Mouse (Mus musculus): ENCODE results near the gene Cit. TPM values are rescaled to one million over a fixed set of nuclear protein-coding genes. Genes with fewer than 3 reads are reported as not detected.
A peak's percentile ranks its signal among the peaks of the same experiment; 100 is the strongest.

Cit gene
- polyA plus RNA-seq, 1 experiment = 2.9 TPM

DNA sequence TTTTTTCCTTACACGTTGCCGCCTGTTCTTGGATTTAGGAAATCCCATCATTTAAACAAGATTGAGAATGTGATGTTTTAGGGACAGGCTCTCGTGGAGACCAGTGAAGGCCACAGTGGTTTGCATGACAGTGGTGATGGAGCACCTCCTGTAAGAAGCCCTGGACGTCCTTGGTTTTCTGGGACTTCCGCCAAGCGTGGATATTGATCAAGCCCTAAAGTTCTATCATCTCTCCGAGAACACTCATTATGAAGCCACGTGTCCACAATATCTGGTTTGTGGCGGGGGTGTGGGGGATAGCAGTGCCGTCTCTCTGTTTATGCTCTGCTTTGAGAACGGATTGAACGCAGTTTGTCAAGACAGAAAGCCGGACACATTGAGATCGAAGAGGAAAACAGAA, 109.5 kb downstream of the Cit start:
- DNase-seq (ENCODE audit: low read depth, low spot score) = no peak
- 96% methylated on average over 14 of the region's 14 CpGs for WGBS

GRCm38 (mm10) chr5:115955131-115955530, 110.1 kb downstream of the Cit start:
- WGBS = 95% methylated on average over 14 of the region's 14 CpGs
- no peak for DNase-seq (ENCODE audit: low read depth, low spot score)

DNA sequence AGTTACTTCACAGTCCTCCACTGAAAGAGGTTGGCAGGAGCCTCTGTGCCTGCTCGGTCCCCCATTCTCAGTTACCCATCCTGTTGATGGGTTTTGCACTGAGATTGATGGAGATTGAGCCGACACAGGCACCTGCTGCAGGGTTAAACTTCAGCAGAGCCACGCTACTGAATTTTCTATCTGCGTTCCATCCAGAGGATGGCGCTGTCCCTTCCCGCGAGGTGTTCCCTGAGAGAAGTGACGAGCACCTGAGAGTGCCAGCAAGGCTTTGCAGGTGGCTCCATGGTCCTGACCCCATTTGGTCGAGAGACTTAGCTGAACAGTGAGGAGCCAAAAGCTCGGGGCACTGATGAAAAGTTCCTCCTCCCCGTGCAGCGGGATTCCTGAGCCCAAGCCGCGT, 111.0 kb downstream of the Cit start:
- DNase-seq (ENCODE audit: low read depth, low spot score) = no peak
- WGBS = 98% methylated on average over 14 of the region's 14 CpGs

DNA sequence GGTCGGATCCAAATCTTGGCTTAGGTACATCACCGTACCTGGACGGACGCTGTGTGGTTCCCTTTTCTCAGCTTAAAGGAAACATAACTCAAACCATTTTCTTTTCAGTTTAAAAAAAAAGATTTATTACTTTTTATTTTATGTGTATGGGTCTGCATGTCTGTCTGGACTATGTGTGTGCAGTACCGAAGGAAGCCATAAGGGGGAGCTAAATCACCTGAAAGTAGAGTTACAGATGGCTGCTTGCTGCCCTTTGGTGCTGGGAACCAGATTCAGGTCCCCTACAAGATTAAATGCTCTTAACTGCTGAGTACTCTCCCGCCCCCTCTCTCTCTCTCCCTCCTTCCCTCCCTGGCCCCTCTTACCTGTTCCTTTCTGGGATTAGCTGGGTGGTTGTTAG, 112.1 kb downstream of the Cit start:
- 97% methylated on average over 6 of the region's 6 CpGs for WGBS
- DNase-seq (ENCODE audit: low read depth, low spot score) = no peak

GRCm38 (mm10) chr5:115958344-115958743, 113.3 kb downstream of the Cit start:
- no peak for DNase-seq (ENCODE audit: low read depth, low spot score)
- WGBS = 43% methylated on average over 1 of the region's 1 CpGs

DNA sequence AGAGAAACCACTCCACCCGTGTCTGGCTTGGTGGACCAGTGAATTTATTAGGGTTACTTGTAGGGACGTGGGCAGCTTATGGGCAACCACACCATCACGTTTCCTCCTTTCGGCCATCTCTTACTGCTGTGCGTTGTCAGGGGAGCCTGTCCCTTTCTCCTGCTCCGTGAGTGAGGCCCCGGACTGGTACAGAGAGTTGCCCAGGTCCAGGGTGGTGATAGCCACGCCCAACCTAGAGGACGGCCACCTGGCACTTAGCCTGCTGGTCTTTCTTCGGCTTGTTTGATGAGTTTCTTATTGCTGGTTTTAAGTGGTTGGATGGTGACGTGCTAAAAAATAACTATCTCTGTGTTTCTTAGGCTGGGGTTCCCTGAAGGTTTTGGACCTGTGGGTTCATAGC, 113.7 kb downstream of the Cit start:
- 34% methylated on average over 11 of the region's 11 CpGs for WGBS
- DNase-seq (ENCODE audit: low read depth, low spot score) = no peak

DNA sequence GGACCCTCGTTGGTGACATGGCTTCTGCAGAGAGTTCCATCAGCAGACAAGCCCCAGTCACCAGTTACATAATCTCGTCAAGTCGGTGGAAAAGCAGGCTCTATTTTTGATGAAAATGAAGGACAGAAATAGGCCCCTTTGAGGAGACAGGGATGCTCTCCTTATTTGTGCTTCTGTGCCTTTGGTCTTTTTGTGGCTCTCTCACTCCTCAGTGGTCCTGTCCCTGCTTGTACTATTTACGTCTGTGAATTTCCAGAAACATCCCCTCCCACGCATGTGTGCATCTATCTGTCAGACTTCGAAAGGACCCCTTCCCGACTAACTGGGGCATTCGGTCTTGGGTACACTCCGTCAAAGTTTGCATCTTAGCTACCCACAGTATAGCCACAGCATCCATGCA, 116.7 kb downstream of the Cit start:
- 94% methylated on average over 9 of the region's 9 CpGs for WGBS
- DNase-seq (ENCODE audit: low read depth, low spot score) = no peak

- DNase-seq (ENCODE audit: low read depth, low spot score) = peak; percentile 88
These were observed 126.2 kb downstream of the Cit start for GRCm38 (mm10) chr5:115971236-115971635.

GRCm38 (mm10) chr5:115975672-115976071, 130.6 kb downstream of the Cit start:
- no peak for DNase-seq (ENCODE audit: low read depth, low spot score)
- 84% methylated on average over 10 of the region's 10 CpGs for WGBS

More at GRCm38 (mm10) chr5:115971236-115971635, 126.2 kb downstream of the Cit start:
- WGBS = 26% methylated on average over 15 of the region's 15 CpGs

DNA sequence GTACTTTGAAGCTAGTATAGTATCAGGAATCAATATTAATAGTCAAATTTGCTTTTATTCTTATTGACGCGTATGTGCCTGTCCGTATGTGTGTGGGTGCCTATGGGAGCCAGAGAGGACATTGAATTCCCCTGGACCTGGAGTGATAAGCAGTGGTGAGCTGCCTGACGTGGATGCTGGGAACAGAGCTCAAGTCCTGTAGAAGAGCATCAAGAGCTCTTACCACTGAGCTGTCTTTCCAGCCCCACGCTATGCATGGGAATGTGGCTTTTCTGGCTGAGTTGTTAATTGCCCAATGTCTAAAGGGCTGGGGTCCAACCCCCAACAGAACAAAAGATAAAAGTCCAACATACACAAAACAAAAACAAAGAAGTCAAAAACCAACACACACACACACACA, 131.4 kb downstream of the Cit start:
- DNase-seq (ENCODE audit: low read depth, low spot score) = no peak
- WGBS = 98% methylated on average over 5 of the region's 5 CpGs

DNA sequence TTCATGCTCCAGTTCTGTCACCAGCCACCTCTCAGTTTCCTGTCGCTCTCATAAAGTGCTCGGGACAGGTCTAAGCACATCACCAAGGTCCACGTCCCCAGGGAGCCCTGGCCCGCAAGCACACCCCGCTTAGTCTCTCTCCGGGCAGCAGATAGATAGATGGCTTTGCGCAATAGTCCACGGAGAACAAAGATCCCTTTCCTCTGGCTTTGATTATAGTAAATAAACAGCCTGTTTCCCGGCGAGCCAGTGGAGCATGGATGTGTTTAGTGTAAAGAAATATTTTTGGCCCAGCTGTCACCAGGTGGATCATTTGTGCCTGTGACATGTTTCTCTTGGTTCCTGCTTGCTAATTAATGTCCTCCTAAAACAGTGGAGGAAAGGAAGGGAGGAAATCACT, 132.2 kb downstream of the Cit start:
- no peak for DNase-seq (ENCODE audit: low read depth, low spot score)

GRCm38 (mm10) chr5:115977757-115978156, 132.7 kb downstream of the Cit start:
- DNase-seq (ENCODE audit: low read depth, low spot score) = no peak
- 74% methylated on average over 10 of the region's 10 CpGs for WGBS

More for the DNA sequence above, 132.2 kb downstream of the Cit start:
- 39% methylated on average over 10 of the region's 10 CpGs for WGBS

DNA sequence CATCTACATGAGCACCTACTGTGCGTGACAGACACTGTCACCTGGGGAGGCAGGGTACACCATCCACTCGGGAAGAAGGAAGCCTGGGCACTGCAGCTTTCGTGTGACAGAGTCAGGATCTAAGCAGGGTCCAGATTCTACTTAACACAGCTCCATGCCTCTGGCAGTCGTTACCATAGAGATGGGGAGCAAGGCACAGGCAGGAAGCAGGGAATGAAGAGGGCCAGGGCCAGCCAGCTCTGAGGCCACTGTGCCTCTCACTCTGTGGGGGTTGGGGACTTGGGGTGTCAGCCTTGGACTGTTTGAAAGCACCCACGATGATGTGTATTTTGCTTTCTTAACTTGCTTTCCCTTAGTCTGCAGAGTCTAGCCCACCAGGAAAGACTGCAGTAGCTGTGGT, 133.2 kb downstream of the Cit start:
- no peak for DNase-seq (ENCODE audit: low read depth, low spot score)
- WGBS = 83% methylated on average over 5 of the region's 5 CpGs

DNA sequence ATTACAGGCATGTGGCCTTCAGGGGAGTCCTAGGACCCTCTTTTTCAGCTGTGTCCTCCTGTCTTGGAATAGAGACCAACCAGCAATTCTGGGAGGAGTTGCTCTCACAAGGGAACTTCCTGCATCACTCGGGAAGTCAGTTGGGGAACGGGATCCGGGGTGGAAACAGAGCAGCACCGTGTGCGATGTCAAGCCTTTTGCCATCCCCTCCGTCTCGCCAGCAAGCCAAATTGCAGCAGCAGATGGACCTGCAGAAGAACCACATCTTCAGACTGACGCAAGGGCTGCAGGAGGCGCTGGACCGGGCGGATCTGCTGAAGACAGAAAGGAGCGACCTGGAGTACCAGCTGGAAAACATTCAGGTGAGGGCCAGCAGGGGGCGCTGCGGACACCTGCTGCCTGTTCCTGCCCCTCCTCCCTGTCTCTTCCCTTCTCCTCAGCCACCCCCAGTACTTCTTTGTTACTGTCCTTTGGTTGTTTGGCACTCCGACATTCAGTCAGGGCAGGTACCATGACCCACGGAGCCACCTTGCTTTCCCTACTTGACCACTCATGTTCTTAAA, 134.1 kb downstream of the Cit start:
- WGBS = 81% methylated on average over 16 of the region's 16 CpGs
- no peak for DNase-seq (ENCODE audit: low read depth, low spot score)

- WGBS = 91% methylated on average over 9 of the region's 9 CpGs
- DNase-seq (ENCODE audit: low read depth, low spot score) = no peak
These were observed 135.5 kb downstream of the Cit start for GRCm38 (mm10) chr5:115980537-115980936.

DNA sequence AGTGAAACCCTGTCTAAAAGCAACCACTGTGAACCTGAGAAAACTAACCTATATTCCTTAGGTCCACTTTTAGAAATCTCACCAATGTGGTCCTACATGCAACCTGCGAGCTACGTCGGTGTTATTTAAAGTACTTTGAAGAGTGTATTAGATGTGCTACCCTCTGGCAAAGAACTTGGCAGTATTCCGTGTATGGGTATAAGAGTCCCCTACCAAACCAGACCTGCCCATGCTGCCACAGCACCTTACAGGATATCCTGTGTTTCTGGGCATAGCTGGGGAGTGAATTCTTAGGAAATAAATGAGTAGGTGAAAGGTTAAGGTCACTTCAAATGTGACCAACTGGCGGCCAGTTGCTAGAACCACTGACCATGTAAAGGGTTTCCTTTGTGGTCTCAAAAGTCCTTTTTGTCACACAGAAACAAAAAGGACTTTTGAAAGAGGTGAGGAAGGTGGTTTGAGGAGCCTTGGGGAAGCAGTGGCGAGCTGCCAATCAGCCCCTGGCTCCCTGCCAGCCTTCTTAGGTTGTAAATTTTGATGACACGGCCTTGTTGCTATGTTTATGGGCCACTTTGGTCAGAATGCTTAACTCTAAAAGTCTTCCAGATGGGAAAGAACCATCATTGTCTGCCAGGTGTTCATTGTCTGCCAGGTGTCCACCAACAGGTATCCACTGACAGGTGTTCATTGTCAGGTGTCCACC, 137.7 kb downstream of the Cit start:
- WGBS = 34% methylated on average over 7 of the region's 7 CpGs
- peak; percentile 63 for DNase-seq (ENCODE audit: low read depth, low spot score)

GRCm38 (mm10) chr5:115984392-115984791, 139.3 kb downstream of the Cit start:
- 96% methylated on average over 6 of the region's 6 CpGs for WGBS

DNA sequence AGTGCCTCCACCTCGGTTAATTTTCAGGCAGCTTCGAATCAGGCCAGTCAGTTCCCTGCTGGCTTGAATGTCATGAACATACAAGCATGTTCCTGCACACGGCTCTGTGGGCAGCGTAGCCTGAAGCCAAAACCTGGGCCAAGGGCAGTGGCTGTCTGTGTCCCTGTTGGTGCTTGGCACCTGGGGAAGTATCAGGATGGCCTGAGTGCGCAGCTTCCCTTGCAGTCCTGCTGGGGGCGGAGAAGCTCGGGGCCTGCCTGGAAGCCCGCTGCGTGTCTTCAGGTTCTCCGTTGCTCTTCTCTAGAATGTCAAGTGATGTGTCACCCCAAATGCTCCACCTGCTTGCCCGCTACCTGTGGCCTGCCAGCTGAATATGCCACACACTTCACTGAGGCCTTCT, 140.0 kb downstream of the Cit start:
- no peak for DNase-seq (ENCODE audit: low read depth, low spot score)
- 97% methylated on average over 11 of the region's 11 CpGs for WGBS

More at GRCm38 (mm10) chr5:115984392-115984791, 139.3 kb downstream of the Cit start:
- no peak for DNase-seq (ENCODE audit: low read depth, low spot score)

GRCm38 (mm10) chr5:115987284-115987683, 142.2 kb downstream of the Cit start:
- WGBS = 93% methylated on average over 12 of the region's 12 CpGs
- no peak for DNase-seq (ENCODE audit: low read depth, low spot score)

DNA sequence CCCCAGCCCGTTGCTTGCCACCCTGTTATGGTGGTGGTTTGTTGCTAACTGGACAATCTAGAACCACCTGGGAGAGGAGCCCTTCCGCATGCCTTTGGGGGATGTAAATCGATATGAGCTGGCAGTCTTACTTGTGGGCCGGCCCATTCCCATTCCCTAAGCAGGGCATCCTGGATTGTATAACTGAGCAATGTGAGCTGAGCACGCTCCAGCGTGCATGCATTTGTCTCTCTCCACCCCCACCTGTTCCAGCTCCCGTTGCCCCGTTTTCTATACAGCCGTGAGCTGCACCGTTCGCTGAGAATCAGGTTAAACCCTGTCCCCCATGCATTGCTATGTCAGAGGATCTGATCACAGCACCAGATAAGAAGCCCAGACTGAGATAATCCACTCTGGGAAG, 146.6 kb downstream of the Cit start:
- 96% methylated on average over 11 of the region's 11 CpGs for WGBS

DNA sequence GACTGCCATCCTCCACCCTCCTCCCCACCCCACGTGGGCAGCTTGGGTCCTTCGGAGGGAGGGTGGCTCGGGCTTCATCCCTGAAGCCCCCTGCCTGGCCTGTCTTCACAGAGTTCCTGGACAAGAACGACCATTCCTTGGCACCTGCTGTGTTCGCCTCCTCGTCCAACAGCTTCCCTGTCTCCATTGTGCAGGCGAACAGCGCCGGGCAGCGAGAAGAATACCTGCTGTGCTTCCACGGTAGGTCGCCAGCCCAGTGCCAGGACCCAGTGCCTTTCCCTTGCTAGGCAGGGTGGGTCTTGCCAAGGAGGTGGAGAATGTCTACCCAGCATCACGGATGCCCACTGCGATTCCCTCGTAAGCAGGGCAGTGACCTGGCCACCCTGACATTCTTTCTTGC, 149.0 kb downstream of the Cit start:
- DNase-seq (ENCODE audit: low read depth, low spot score) = no peak
- 97% methylated on average over 15 of the region's 15 CpGs for WGBS

More for the DNA sequence above, 146.6 kb downstream of the Cit start:
- no peak for DNase-seq (ENCODE audit: low read depth, low spot score)
